Mouse (Mus musculus) thymus, adult 2 months (tissue): ENCODE results near the gene Cacna2d2.

Experiments
- CTCF ChIP-seq: fragments of 200-500 bp; IDR thresholded peaks from 2 replicates; pipeline ENCODE4 v1.5.1; 2012; ENCODE audit warnings: mild to moderate bottlenecking, control low read depth, low read length, moderate library complexity, borderline replicate concordance; ENCODE audit not compliant: control insufficient read depth, poor library complexity, insufficient read depth; ENCODE audit errors: extremely low read depth
- POLR2A ChIP-seq: fragments of 200-500 bp; IDR thresholded peaks from 2 replicates; pipeline ENCODE4 v1.6.1; 2012; ENCODE audit warnings: mild to moderate bottlenecking, low read length, control low read depth, moderate library complexity; ENCODE audit not compliant: control insufficient read depth, poor library complexity, insufficient read depth; ENCODE audit errors: extremely low read depth

GRCm38 (mm10) chr9:107420898-107421297 lies 21.5 kb downstream of the Cacna2d2 start:
- TF ChIP-seq CTCF (no peak), POLR2A (no peak)
